Mouse (Mus musculus) midbrain, embryonic 10.5 days (tissue): Measurements from ENCODE around the gene Gpr156. TPM values are rescaled to one million over a fixed set of nuclear protein-coding genes. Genes with fewer than 3 reads are reported as not detected.
"Not testable (repeated sequence)": the region's sequence is repeated elsewhere in the genome, so short reads cannot be mapped to it uniquely, and the experiment has no call there.

ENCODE experiments used
- DNase-seq: peaks from one replicate; pipeline ENCODE4 v3.0.0-alpha.2; 2017; ENCODE audit warnings: low spot score
- H3K27ac ChIP-seq: fragments of 300-500 bp; sonication (generic); replicated peaks from 2 replicates; pipeline ENCODE4 v1.5.1; 2016; ENCODE audit warnings: mild to moderate bottlenecking
- H3K27me3 ChIP-seq: fragments of 300-500 bp; sonication (generic); 2 replicates; pipeline ENCODE4 v1.6.1; 2016; ENCODE audit warnings: low read depth, mild to moderate bottlenecking; ENCODE audit not compliant: poor library complexity, severe bottlenecking
- H3K36me3 ChIP-seq: fragments of 300-500 bp; sonication (generic); 2 replicates; pipeline ENCODE4 v1.6.1; 2016; ENCODE audit warnings: mild to moderate bottlenecking, moderate library complexity
- H3K4me1 ChIP-seq: fragments of 300-500 bp; sonication (generic); 2 replicates; pipeline ENCODE4 v1.6.1; 2016
- H3K4me3 ChIP-seq: fragments of 300-500 bp; sonication (generic); 2 replicates; pipeline ENCODE4 v1.5.1; 2016; ENCODE audit warnings: mild to moderate bottlenecking, moderate library complexity
- H3K9me3 ChIP-seq: fragments of 300-500 bp; sonication (generic); replicated peaks from 2 replicates; pipeline ENCODE4 v1.6.1; 2016; ENCODE audit warnings: mild to moderate bottlenecking
- WGBS: fragments of 180-500 bp; shearing (Covaris S2); methylation state at CpG from one replicate; pipeline ENCODE4 v1.1.7; 2016; 5-methylcytosine and 5-hydroxymethylcytosine counted together
- polyA plus RNA-seq: library from polyadenylated mRNA; unstranded; fragments of >200 nt; fragmentation: Nextera tagmentation; extraction: Ambion mirVana; gene quantifications from 2 replicates; pipeline ENCODE4 v1.2.1, GENCODE M21; 2016

Gene Gpr156
- polyA plus RNA-seq, 1 experiment from 2014 or later: 2.0 TPM

GRCm38 (mm10) chr16:37971522-37971921 lies 55.2 kb downstream of the Gpr156 start:
- H3K27me3 ChIP-seq: no peaks in the 10 kb centered on the region
- peaks cover 24% of the 10 kb centered on the region for H3K4me1 ChIP-seq
- WGBS: 85% methylated on average over 5 of the region's 5 CpGs
- H3K27ac ChIP-seq: no peak overlapping the region
- no peak for DNase-seq
- H3K36me3 ChIP-seq: no peaks in the 10 kb centered on the region
- H3K9me3 ChIP-seq: no peaks in the 10 kb centered on the region
- H3K4me3 ChIP-seq: no peak overlapping the region

- no peak for DNase-seq
- no peaks in the 10 kb centered on the region for H3K27me3 ChIP-seq
- H3K4me3 ChIP-seq: no peak overlapping the region
- no peaks in the 10 kb centered on the region for H3K36me3 ChIP-seq
- 75% methylated on average over 8 of the region's 8 CpGs for WGBS
- H3K4me1 ChIP-seq: peaks cover 24% of the 10 kb centered on the region
- H3K9me3 ChIP-seq: no peaks in the 10 kb centered on the region
- H3K27ac ChIP-seq: no peak overlapping the region
Measured at GRCm38 (mm10) chr16:37972357-37972756, 56.1 kb downstream of the Gpr156 start.

GRCm38 (mm10) chr16:37973239-37973638 lies 56.9 kb downstream of the Gpr156 start:
- not testable (repeated sequence) for DNase-seq, H3K27me3 ChIP-seq, H3K4me3 ChIP-seq, H3K27ac ChIP-seq, H3K9me3 ChIP-seq, H3K36me3 ChIP-seq
- WGBS: 94% methylated on average over 9 of the region's 9 CpGs
- H3K4me1 ChIP-seq: peaks cover 24% of the 10 kb centered on the region

- H3K27ac ChIP-seq: no peak overlapping the region; the same call in 1 of the 2 replicates
- no peak for DNase-seq
- H3K4me1 ChIP-seq: peaks cover 24% of the 10 kb centered on the region
- no peak overlapping the region for H3K4me3 ChIP-seq
- H3K9me3 ChIP-seq: no peaks in the 10 kb centered on the region
- 73% methylated on average over 11 of the region's 11 CpGs for WGBS
- no peaks in the 10 kb centered on the region for H3K36me3 ChIP-seq
- no peaks in the 10 kb centered on the region for H3K27me3 ChIP-seq
Measured at GRCm38 (mm10) chr16:37973855-37974519, 57.7 kb downstream of the Gpr156 start.

GRCm38 (mm10) chr16:37974520-37975340 lies 58.4 kb downstream of the Gpr156 start:
- Histone ChIP-seq H3K4me1 (peaks cover 24% of the 10 kb centered on the region), H3K9me3 (no peaks in the 10 kb centered on the region), H3K4me3 (no peak overlapping the region), H3K27ac (peak overlapping the region; percentile 30; the same call in 1 of the 2 replicates), H3K36me3 (no peaks in the 10 kb centered on the region), H3K27me3 (no peaks in the 10 kb centered on the region)
- DNase-seq: no peak
- 69% methylated on average over 13 of the region's 13 CpGs for WGBS

- no peak for DNase-seq
- no peak overlapping the region for H3K27ac ChIP-seq
- WGBS: 88% methylated on average over 1 of the region's 1 CpGs
- no peaks in the 10 kb centered on the region for H3K4me1 ChIP-seq
- H3K27me3 ChIP-seq: no peaks in the 10 kb centered on the region
- no peaks in the 10 kb centered on the region for H3K9me3 ChIP-seq
- no peak overlapping the region for H3K4me3 ChIP-seq
- no peaks in the 10 kb centered on the region for H3K36me3 ChIP-seq
Measured at GRCm38 (mm10) chr16:37981907-37982306, 65.6 kb downstream of the Gpr156 start.

- Histone ChIP-seq H3K4me3 (no peak overlapping the region), H3K36me3 (no peaks in the 10 kb centered on the region), H3K27me3 (no peaks in the 10 kb centered on the region), H3K9me3 (no peaks in the 10 kb centered on the region), H3K27ac (no peak overlapping the region), H3K4me1 (peaks cover 34% of the 10 kb centered on the region)
- no peak for DNase-seq
- WGBS: 70% methylated on average over 11 of the region's 11 CpGs
Measured at GRCm38 (mm10) chr16:37988211-37988865, 72.0 kb downstream of the Gpr156 start.

- H3K27me3 ChIP-seq: no peaks in the 10 kb centered on the region
- H3K27ac ChIP-seq: peak overlapping the region; percentile 86
- H3K9me3 ChIP-seq: no peaks in the 10 kb centered on the region
- H3K4me3 ChIP-seq: no peak overlapping the region
- no peaks in the 10 kb centered on the region for H3K36me3 ChIP-seq
- no peak for DNase-seq
- 79% methylated on average over 3 of the region's 3 CpGs for WGBS
- peaks cover 45% of the 10 kb centered on the region for H3K4me1 ChIP-seq
Measured at GRCm38 (mm10) chr16:37989796-37990195, 73.5 kb downstream of the Gpr156 start.

- Histone ChIP-seq H3K4me1 (peaks cover 49% of the 10 kb centered on the region), H3K27me3 (no peaks in the 10 kb centered on the region), H3K27ac (peak overlapping the region; percentile 86), H3K4me3 (no peak overlapping the region), H3K36me3 (no peaks in the 10 kb centered on the region), H3K9me3 (no peaks in the 10 kb centered on the region)
- WGBS: 58% methylated on average over 10 of the region's 10 CpGs
- DNase-seq: peak; percentile 57
Measured at GRCm38 (mm10) chr16:37990553-37991344, 74.5 kb downstream of the Gpr156 start.

- Histone ChIP-seq H3K36me3 (no peaks in the 10 kb centered on the region), H3K4me3 (no peak overlapping the region), H3K27ac (peak overlapping the region; percentile 49; the same call in 1 of the 2 replicates), H3K4me1 (peaks cover 49% of the 10 kb centered on the region), H3K9me3 (no peaks in the 10 kb centered on the region), H3K27me3 (no peaks in the 10 kb centered on the region)
- no peak for DNase-seq
- WGBS: 63% methylated on average over 8 of the region's 8 CpGs
Measured at GRCm38 (mm10) chr16:37992806-37993205, 76.5 kb downstream of the Gpr156 start.

GRCm38 (mm10) chr16:37994647-37995046 lies 78.4 kb downstream of the Gpr156 start:
- WGBS: 19% methylated on average over 12 of the region's 12 CpGs
- H3K4me3 ChIP-seq: no peak overlapping the region
- H3K27me3 ChIP-seq: no peaks in the 10 kb centered on the region
- DNase-seq: peak; percentile 59
- no peaks in the 10 kb centered on the region for H3K9me3 ChIP-seq
- peak overlapping the region; percentile 75 for H3K27ac ChIP-seq
- peaks cover 51% of the 10 kb centered on the region for H3K4me1 ChIP-seq
- no peaks in the 10 kb centered on the region for H3K36me3 ChIP-seq

- Histone ChIP-seq H3K4me1 (peaks cover 44% of the 10 kb centered on the region), H3K27me3 (no peaks in the 10 kb centered on the region), H3K4me3 (no peak overlapping the region), H3K9me3 (no peaks in the 10 kb centered on the region), H3K36me3 (no peaks in the 10 kb centered on the region), H3K27ac (no peak overlapping the region)
- no peak for DNase-seq
- 78% methylated on average over 4 of the region's 4 CpGs for WGBS
Measured at GRCm38 (mm10) chr16:37997771-37998170, 81.5 kb downstream of the Gpr156 start.
